Mouse (Mus musculus) kidney, adult 11 months (tissue): Measurements from ENCODE around the gene Rmnd5b.
"Not testable (repeated sequence)": the region's sequence is repeated elsewhere in the genome, so short reads cannot be mapped to it uniquely, and the experiment has no call there.

Experiments used
- DNase-seq: peaks from one replicate; pipeline ENCODE4 v3.0.0; 2022

Gene Rmnd5b

GRCm38 (mm10) chr11:51620084-51620483 is 15.6 kb downstream of the Rmnd5b start:
- DNase-seq: no peak

- peak; percentile 99 for DNase-seq
Measured at GRCm38 (mm10) chr11:51619409-51620060, 16.2 kb downstream of the Rmnd5b start, which contains the start of gene Nhp2. TSS of gene Nhp2 (plus strand) at chr11:51619735.

- DNase-seq: no peak
Measured at GRCm38 (mm10) chr11:51618894-51619408, 16.7 kb downstream of the Rmnd5b start.

GRCm38 (mm10) chr11:51617693-51618092 is 18.0 kb downstream of the Rmnd5b start:
- DNase-seq: peak; percentile 69

- not testable (repeated sequence) for DNase-seq
Measured at GRCm38 (mm10) chr11:51616113-51616512, 19.6 kb downstream of the Rmnd5b start.

GRCm38 (mm10) chr11:51615601-51616000 is 20.1 kb downstream of the Rmnd5b start:
- peak; percentile 79 for DNase-seq

GRCm38 (mm10) chr11:51615129-51615528 is 20.6 kb downstream of the Rmnd5b start:
- no peak for DNase-seq

- DNase-seq: no peak
Measured at GRCm38 (mm10) chr11:51614256-51614655, 21.4 kb downstream of the Rmnd5b start.

GRCm38 (mm10) chr11:51609940-51610339 is 25.8 kb downstream of the Rmnd5b start:
- not testable (repeated sequence) for DNase-seq

- no peak for DNase-seq
Measured at GRCm38 (mm10) chr11:51609266-51609909, 26.3 kb downstream of the Rmnd5b start.

- no peak for DNase-seq
Measured at GRCm38 (mm10) chr11:51607096-51607738, 28.5 kb downstream of the Rmnd5b start.

GRCm38 (mm10) chr11:51606447-51607095 is 29.1 kb downstream of the Rmnd5b start, which contains the start of gene Hnrnpab:
TSS of gene Hnrnpab (minus strand) at chr11:51606847.
- DNase-seq: peak; percentile 98

- peak; percentile 93 for DNase-seq
Measured at GRCm38 (mm10) chr11:51605602-51606446, 29.9 kb downstream of the Rmnd5b start.

GRCm38 (mm10) chr11:51602253-51602652 is 33.4 kb downstream of the Rmnd5b start:
- DNase-seq: no peak

GRCm38 (mm10) chr11:51597553-51597952 is 38.1 kb downstream of the Rmnd5b start:
- DNase-seq: no peak

- no peak for DNase-seq
Measured at GRCm38 (mm10) chr11:51595459-51596083, 40.1 kb downstream of the Rmnd5b start.

- DNase-seq: no peak
Measured at GRCm38 (mm10) chr11:51594715-51595350, 40.9 kb downstream of the Rmnd5b start.

GRCm38 (mm10) chr11:51593849-51594248 is 41.8 kb downstream of the Rmnd5b start:
- DNase-seq: no peak

GRCm38 (mm10) chr11:51593368-51593767 is 42.3 kb downstream of the Rmnd5b start:
- no peak for DNase-seq

GRCm38 (mm10) chr11:51591915-51592314 is 43.8 kb downstream of the Rmnd5b start:
- no peak for DNase-seq

GRCm38 (mm10) chr11:51591168-51591567 is 44.5 kb downstream of the Rmnd5b start:
- DNase-seq: no peak
